Mouse (Mus musculus) intestine, postnatal 0 days (tissue): ENCODE results near the gene Dag1. TPM values are rescaled to one million over a fixed set of nuclear protein-coding genes. Genes with fewer than 3 reads are reported as not detected.

ENCODE experiments used
- ATAC-seq: fragments of 200-750 bp; cut with Nextera tagmentation; 2 replicates; pipeline ENCODE4 v1.8.0; 2017; ENCODE audit warnings: mild to moderate bottlenecking, moderate TSS enrichment, moderate library complexity
- H3K27ac ChIP-seq: fragments of 300-500 bp; sonication (generic); 2 replicates; pipeline ENCODE4 v1.5.1; 2014; ENCODE audit warnings: mild to moderate bottlenecking, low read depth, low read length, moderate library complexity
- H3K27me3 ChIP-seq: fragments of 300-500 bp; sonication (generic); replicated peaks from 2 replicates; pipeline ENCODE4 v1.6.1; 2014; ENCODE audit warnings: low read length, mixed read lengths; ENCODE audit not compliant: control insufficient read depth, insufficient read depth
- H3K36me3 ChIP-seq: fragments of 300-500 bp; sonication (generic); 2 replicates; pipeline ENCODE4 v1.6.1; 2014; ENCODE audit warnings: mild to moderate bottlenecking, moderate library complexity; ENCODE audit not compliant: control insufficient read depth, insufficient read depth
- H3K4me1 ChIP-seq: fragments of 300-500 bp; sonication (generic); replicated peaks from 2 replicates; pipeline ENCODE4 v1.6.1; 2014; ENCODE audit warnings: antibody characterized with exemption, low read length, mixed read lengths; ENCODE audit not compliant: control insufficient read depth, insufficient read depth
- H3K4me2 ChIP-seq: fragments of 300-500 bp; sonication (generic); replicated peaks from 2 replicates; pipeline ENCODE4 v1.6.1; 2014; ENCODE audit warnings: low read depth, mild to moderate bottlenecking, moderate library complexity
- H3K4me3 ChIP-seq: fragments of 300-500 bp; sonication (generic); 2 replicates; pipeline ENCODE4 v1.5.1; 2014; ENCODE audit warnings: low read depth, low read length
- H3K9ac ChIP-seq: fragments of 300-500 bp; sonication (generic); 2 replicates; pipeline ENCODE4 v1.6.1; 2014; ENCODE audit warnings: mild to moderate bottlenecking, low read depth, low read length
- H3K9me3 ChIP-seq: fragments of 300-500 bp; sonication (generic); 2 replicates; pipeline ENCODE4 v1.6.1; 2016; ENCODE audit warnings: mixed run types; ENCODE audit not compliant: control insufficient read depth
- CTCF ChIP-seq: sonication (generic); IDR thresholded peaks from 2 replicates; pipeline ENCODE4 v1.5.1; 2016; ENCODE audit warnings: low read depth, mild to moderate bottlenecking, control low read depth, antibody characterized with exemption, moderate library complexity
- WGBS: fragments of 180-500 bp; shearing (Covaris S2); extraction: QIAGEN DNeasy Blood & Tissue Kit; methylation state at CpG from one replicate; pipeline ENCODE4 v1.1.7; 2014; 5-methylcytosine and 5-hydroxymethylcytosine counted together
- polyA plus RNA-seq: library from polyadenylated mRNA; unstranded; fragments of >200 nt; fragmentation: Nextera tagmentation; extraction: Ambion mirVana; gene quantifications from 2 replicates; pipeline ENCODE4 v1.2.1, GENCODE M21; 2015

Dag1 gene
- polyA plus RNA-seq, result 42.9 and 44.6 TPM in 2 replicates

DNA sequence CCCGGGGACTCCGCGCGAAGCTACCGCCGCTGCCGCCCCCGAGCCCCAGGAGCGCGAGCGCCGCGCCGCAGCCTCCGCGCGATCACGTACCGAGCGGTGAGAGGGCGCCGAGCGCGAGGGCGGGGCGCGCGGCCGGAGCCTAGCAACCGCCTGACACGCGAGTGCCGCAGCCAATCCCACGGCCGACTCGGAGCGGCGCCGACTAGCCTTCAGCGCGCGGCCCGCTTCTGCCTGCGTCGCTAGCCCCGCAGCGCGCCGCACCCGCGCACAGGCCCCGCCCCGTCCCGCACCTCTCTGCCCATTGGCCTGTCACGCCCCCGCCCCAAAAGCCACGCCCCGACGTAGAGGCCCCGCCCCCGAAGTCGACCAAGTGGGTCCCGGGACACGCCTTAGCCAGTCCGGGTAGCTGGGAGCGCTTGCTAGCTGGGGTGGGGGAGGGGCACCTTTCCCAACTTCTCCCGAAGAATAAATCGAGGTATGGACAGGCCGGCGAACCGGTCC lies at the start of gene Dag1:
Gene Dag1 (minus strand): TSS at position 269 of the 501 bp plus-strand sequence.
- peak within 1 kb of the TSS; percentile 81 for H3K4me3 ChIP-seq
- H3K27ac ChIP-seq, result peak within 1 kb of the TSS; percentile 88
- no peak for TF ChIP-seq CTCF
- peak within 1 kb of the TSS; percentile 85 for H3K9ac ChIP-seq
- no peaks in the 10 kb centered on the region for H3K36me3 ChIP-seq
- under 1% methylated on average over 61 of the region's 71 CpGs for WGBS
- H3K4me1 ChIP-seq, result peaks cover 16% of the 10 kb centered on the region; the same call in 1 of the 2 replicates
- no peaks in the 10 kb centered on the region for H3K9me3 ChIP-seq
- H3K27me3 ChIP-seq, result no peaks in the 10 kb centered on the region
- peak; percentile 97 for ATAC-seq
- H3K4me2 ChIP-seq, result peak within 1 kb of the TSS; percentile 89

DNA sequence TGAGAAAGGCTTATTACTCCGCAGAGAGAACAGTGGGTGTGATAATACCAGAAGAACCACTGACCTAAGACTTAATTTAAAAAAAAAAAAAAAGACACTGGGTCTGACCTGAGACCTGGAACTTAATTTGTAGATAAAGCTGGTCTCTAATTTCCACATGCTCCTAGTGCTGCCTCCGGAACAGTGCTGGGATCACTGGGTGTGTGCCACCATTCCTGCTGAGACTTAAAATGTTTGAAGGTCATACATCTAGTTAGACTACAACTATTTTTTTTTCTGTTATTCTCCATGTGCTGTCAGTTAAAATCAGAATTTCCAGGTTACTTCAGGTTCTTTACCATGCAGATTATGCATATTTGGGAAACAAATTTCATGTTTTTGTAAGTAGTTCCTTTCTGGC lies 44.4 kb upstream of the Dag1 start:
- Histone ChIP-seq H3K9me3 (no peaks in the 10 kb centered on the region), H3K4me1 (peaks cover 5% of the 10 kb centered on the region; the same call in 1 of the 2 replicates), H3K36me3 (peaks cover 4% of the 10 kb centered on the region), H3K4me3 (peak overlapping the region; percentile 72), H3K27me3 (no peaks in the 10 kb centered on the region), H3K27ac (no peak overlapping the region), H3K9ac (0 out of 2 replicates have a peak overlapping the region, but pooled peaks have one; percentile 17), H3K4me2 (peak overlapping the region; percentile 65)
- 16% methylated on average over 2 of the region's 2 CpGs for WGBS
- no peak for ATAC-seq
- no peak for TF ChIP-seq CTCF

GRCm38 (mm10) chr9:108307021-108307807 lies 43.5 kb upstream of the Dag1 start:
- peak overlapping the region; percentile 98 for H3K27ac ChIP-seq
- H3K9me3 ChIP-seq, result no peaks in the 10 kb centered on the region
- peak overlapping the region; percentile 65 for H3K4me2 ChIP-seq
- peak overlapping the region; percentile 72 for H3K4me3 ChIP-seq
- H3K4me1 ChIP-seq, result peaks cover 5% of the 10 kb centered on the region; the same call in 1 of the 2 replicates
- peaks cover 13% of the 10 kb centered on the region for H3K36me3 ChIP-seq
- H3K9ac ChIP-seq, result peak overlapping the region; percentile 89
- ATAC-seq, result no peak
- no peak for TF ChIP-seq CTCF
- WGBS, result 4% methylated on average over 12 of the region's 12 CpGs
- no peaks in the 10 kb centered on the region for H3K27me3 ChIP-seq

- peak overlapping the region; percentile 98 for H3K27ac ChIP-seq
- peaks cover 5% of the 10 kb centered on the region; the same call in 1 of the 2 replicates for H3K4me1 ChIP-seq
- H3K9me3 ChIP-seq, result no peaks in the 10 kb centered on the region
- peaks cover 13% of the 10 kb centered on the region for H3K36me3 ChIP-seq
- WGBS, result 1% methylated on average over 49 of the region's 51 CpGs
- peak; percentile 71 for ATAC-seq
- H3K27me3 ChIP-seq, result no peaks in the 10 kb centered on the region
- peak overlapping the region; percentile 72 for H3K4me3 ChIP-seq
- H3K4me2 ChIP-seq, result peak overlapping the region; percentile 65
- no peak for TF ChIP-seq CTCF
- H3K9ac ChIP-seq, result peak overlapping the region; percentile 89
Observed at GRCm38 (mm10) chr9:108306571-108306980, 42.8 kb upstream of the Dag1 start.

DNA sequence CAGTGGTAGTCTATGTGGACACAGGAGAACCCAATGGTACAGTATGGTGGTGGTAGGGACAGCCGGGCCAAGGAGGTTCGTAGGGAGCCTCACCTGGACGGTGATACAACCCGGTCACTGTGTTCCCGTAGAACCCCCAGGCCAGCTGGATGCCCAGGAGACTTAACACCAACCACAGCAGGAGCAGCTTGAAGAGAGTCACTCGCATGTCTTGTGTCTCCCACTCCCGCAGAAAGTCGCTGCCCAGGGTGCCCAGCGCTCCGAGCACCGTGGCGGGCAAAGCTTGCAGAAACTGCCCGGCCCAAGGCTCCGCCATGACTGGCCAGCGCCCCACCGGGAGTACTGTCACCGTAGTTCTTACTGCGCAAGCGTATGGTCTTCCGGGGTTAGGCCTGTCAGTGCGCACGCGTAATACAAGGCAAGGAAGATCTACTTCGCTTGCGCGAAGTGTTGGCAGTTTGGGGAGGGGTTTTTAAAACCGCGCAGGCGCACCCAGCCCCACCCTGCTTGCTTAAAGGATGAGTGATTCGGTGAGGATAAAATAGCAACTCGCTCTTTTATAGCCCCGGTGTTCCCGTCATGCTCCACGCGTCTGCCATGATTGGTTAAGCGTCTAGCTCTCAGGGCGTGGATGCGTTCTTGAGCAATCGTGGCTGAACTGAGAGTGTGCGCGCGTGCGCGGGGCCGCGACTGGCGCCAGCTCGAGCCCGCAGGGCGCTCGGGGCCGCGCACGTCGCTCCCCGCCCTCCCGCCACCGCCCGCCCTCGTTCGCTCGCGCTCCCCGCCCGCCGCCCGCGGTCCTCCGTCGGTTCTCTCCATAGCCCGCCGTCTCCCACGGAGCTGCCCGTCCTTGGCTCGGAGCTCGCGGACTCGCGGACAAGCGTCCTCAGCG lies 42.1 kb upstream of the Dag1 start, which contains the start of the genes Rhoa and Tcta:
Gene Rhoa (plus strand): TSS at position 501 of the 892 bp plus-strand sequence.
Gene Tcta (minus strand): TSS at position 532 of the 892 bp plus-strand sequence.
- 0 out of 2 replicates have a peak, but pooled peaks have one; percentile 7 for TF ChIP-seq CTCF
- H3K9me3 ChIP-seq, result no peaks in the 10 kb centered on the region
- H3K36me3 ChIP-seq, result peaks cover 16% of the 10 kb centered on the region
- ATAC-seq, result peak; percentile 91
- WGBS, result under 1% methylated on average over 81 of the region's 81 CpGs
- H3K27me3 ChIP-seq, result no peaks in the 10 kb centered on the region
- H3K4me2 ChIP-seq, result peak within 1 kb of the TSS; percentile 77
- peak within 1 kb of the TSS; percentile 89 for H3K9ac ChIP-seq
- H3K4me1 ChIP-seq, result peaks cover 5% of the 10 kb centered on the region; the same call in 1 of the 2 replicates
- peak within 1 kb of the TSS; percentile 72 for H3K4me3 ChIP-seq
- peak within 1 kb of the TSS; percentile 98 for H3K27ac ChIP-seq
